Mouse (Mus musculus): Measurements from ENCODE around the gene Psg19. TPM values are rescaled to one million over a fixed set of nuclear protein-coding genes. Genes with fewer than 3 reads are reported as not detected.

Psg19 gene
- polyA plus RNA-seq (2015; fragmentation: Nextera tagmentation; extraction: Ambion mirVana): not detected in 2 replicates

- WGBS: 66% methylated on average over 1 of the region's 1 CpGs
- no peak for ATAC-seq (replicated peaks; ENCODE audit: extremely low read depth, insufficient read depth, low FRiP score)
Observed at GRCm38 (mm10) chr7:18798420-18798819, at the start of gene Psg19. Gene Psg19, minus strand, starts transcription at chr7:18798520.

GRCm38 (mm10) chr7:18844811-18845210 lies 46.5 kb upstream of the Psg19 start:
- Histone ChIP-seq H3K4me2 (ENCODE audit: low read depth, low read length) (no peak overlapping the region), H3K4me3 (ENCODE audit: low read length) (no peak overlapping the region), H3K36me3 (ENCODE audit: control insufficient read depth, insufficient read depth) (no peaks in the 10 kb centered on the region), H3K9me3 (replicated peaks; ENCODE audit: control insufficient read depth, low read length) (no peaks in the 10 kb centered on the region), H3K9ac (ENCODE audit: low read length) (no peak overlapping the region), H3K4me1 (ENCODE audit: control insufficient read depth, insufficient read depth, low read length) (peaks cover 3% of the 10 kb centered on the region; the same call in 1 of the 2 replicates), H3K27ac (ENCODE audit: low read length) (no peak overlapping the region), H3K27me3 (ENCODE audit: control insufficient read depth, insufficient read depth, low read length) (no peaks in the 10 kb centered on the region)
- ATAC-seq (replicated peaks; ENCODE audit: extremely low read depth, insufficient read depth, low FRiP score): no peak
- 25% methylated on average over 5 of the region's 5 CpGs for WGBS

More at GRCm38 (mm10) chr7:18798420-18798819, at the start of gene Psg19:
- no peak within 1 kb of the TSS for H3K4me2 ChIP-seq (ENCODE audit: low read depth, low read length)
- no peak within 1 kb of the TSS for H3K9ac ChIP-seq (ENCODE audit: low read length)
- no peaks in the 10 kb centered on the region for H3K27me3 ChIP-seq (ENCODE audit: control insufficient read depth, insufficient read depth, low read length)
- no peaks in the 10 kb centered on the region for H3K36me3 ChIP-seq (ENCODE audit: control insufficient read depth, insufficient read depth)
- no peak within 1 kb of the TSS for H3K4me3 ChIP-seq (ENCODE audit: low read length)
- no peak within 1 kb of the TSS for H3K27ac ChIP-seq (ENCODE audit: low read length)
- H3K9me3 ChIP-seq (replicated peaks; ENCODE audit: control insufficient read depth, low read length): no peaks in the 10 kb centered on the region
- H3K4me1 ChIP-seq (ENCODE audit: control insufficient read depth, insufficient read depth, low read length): no peaks in the 10 kb centered on the region

GRCm38 (mm10) chr7:18841174-18841567 lies 42.9 kb upstream of the Psg19 start:
- H3K4me1 ChIP-seq (ENCODE audit: control insufficient read depth, insufficient read depth, low read length): peaks cover 3% of the 10 kb centered on the region; the same call in 1 of the 2 replicates
- ATAC-seq (replicated peaks; ENCODE audit: extremely low read depth, insufficient read depth, low FRiP score): no peak
- no peaks in the 10 kb centered on the region for H3K9me3 ChIP-seq (replicated peaks; ENCODE audit: control insufficient read depth, low read length)
- H3K27me3 ChIP-seq (ENCODE audit: control insufficient read depth, insufficient read depth, low read length): no peaks in the 10 kb centered on the region
- peak overlapping the region; percentile 73 for H3K4me2 ChIP-seq (ENCODE audit: low read depth, low read length)
- no peaks in the 10 kb centered on the region for H3K36me3 ChIP-seq (ENCODE audit: control insufficient read depth, insufficient read depth)
- H3K27ac ChIP-seq (ENCODE audit: low read length): no peak overlapping the region
- no peak overlapping the region for H3K9ac ChIP-seq (ENCODE audit: low read length)
- H3K4me3 ChIP-seq (ENCODE audit: low read length): peak overlapping the region; percentile 39
- WGBS: 83% methylated on average over 1 of the region's 1 CpGs

GRCm38 (mm10) chr7:18840386-18841173 lies 42.3 kb upstream of the Psg19 start:
- H3K4me3 ChIP-seq (ENCODE audit: low read length): peak overlapping the region; percentile 53
- peak overlapping the region; percentile 73 for H3K4me2 ChIP-seq (ENCODE audit: low read depth, low read length)
- no peaks in the 10 kb centered on the region for H3K36me3 ChIP-seq (ENCODE audit: control insufficient read depth, insufficient read depth)
- H3K4me1 ChIP-seq (ENCODE audit: control insufficient read depth, insufficient read depth, low read length): peaks cover 3% of the 10 kb centered on the region; the same call in 1 of the 2 replicates
- H3K9me3 ChIP-seq (replicated peaks; ENCODE audit: control insufficient read depth, low read length): no peaks in the 10 kb centered on the region
- no peaks in the 10 kb centered on the region for H3K27me3 ChIP-seq (ENCODE audit: control insufficient read depth, insufficient read depth, low read length)
- 4% methylated on average over 14 of the region's 17 CpGs for WGBS
- peak overlapping the region; percentile 79 for H3K27ac ChIP-seq (ENCODE audit: low read length)
- ATAC-seq (replicated peaks; ENCODE audit: extremely low read depth, insufficient read depth, low FRiP score): peak; percentile 83
- peak overlapping the region; percentile 68 for H3K9ac ChIP-seq (ENCODE audit: low read length)

- Histone ChIP-seq H3K9ac (ENCODE audit: low read length) (peak within 1 kb of the TSS; percentile 68), H3K27ac (ENCODE audit: low read length) (peak within 1 kb of the TSS; percentile 79), H3K4me3 (ENCODE audit: low read length) (peak within 1 kb of the TSS; percentile 53), H3K4me2 (ENCODE audit: low read depth, low read length) (peak within 1 kb of the TSS; percentile 73), H3K9me3 (replicated peaks; ENCODE audit: control insufficient read depth, low read length) (no peaks in the 10 kb centered on the region), H3K27me3 (ENCODE audit: control insufficient read depth, insufficient read depth, low read length) (no peaks in the 10 kb centered on the region), H3K36me3 (ENCODE audit: control insufficient read depth, insufficient read depth) (no peaks in the 10 kb centered on the region), H3K4me1 (ENCODE audit: control insufficient read depth, insufficient read depth, low read length) (peaks cover 3% of the 10 kb centered on the region; the same call in 1 of the 2 replicates)
- 10% methylated on average over 3 of the region's 3 CpGs for WGBS
- 0 out of 2 replicates have a peak, but pooled peaks have one; percentile 12 for ATAC-seq (replicated peaks; ENCODE audit: extremely low read depth, insufficient read depth, low FRiP score)
Observed at GRCm38 (mm10) chr7:18839865-18840264, 41.5 kb upstream of the Psg19 start, which contains the start of gene Mill2. Gene Mill2, plus strand, starts transcription at chr7:18839966.

GRCm38 (mm10) chr7:18832298-18832697 lies 34.0 kb upstream of the Psg19 start:
- H3K27me3 ChIP-seq (ENCODE audit: control insufficient read depth, insufficient read depth, low read length): no peaks in the 10 kb centered on the region
- H3K27ac ChIP-seq (ENCODE audit: low read length): no peak overlapping the region
- no peak overlapping the region for H3K4me2 ChIP-seq (ENCODE audit: low read depth, low read length)
- H3K4me1 ChIP-seq (ENCODE audit: control insufficient read depth, insufficient read depth, low read length): no peaks in the 10 kb centered on the region
- no peak for ATAC-seq (replicated peaks; ENCODE audit: extremely low read depth, insufficient read depth, low FRiP score)
- H3K9ac ChIP-seq (ENCODE audit: low read length): no peak overlapping the region
- no peak overlapping the region for H3K4me3 ChIP-seq (ENCODE audit: low read length)
- no peaks in the 10 kb centered on the region for H3K9me3 ChIP-seq (replicated peaks; ENCODE audit: control insufficient read depth, low read length)
- 28% methylated on average over 13 of the region's 13 CpGs for WGBS
- no peaks in the 10 kb centered on the region for H3K36me3 ChIP-seq (ENCODE audit: control insufficient read depth, insufficient read depth)

GRCm38 (mm10) chr7:18829545-18829944 lies 31.2 kb upstream of the Psg19 start:
- Histone ChIP-seq H3K9ac (ENCODE audit: low read length) (no peak overlapping the region), H3K4me2 (ENCODE audit: low read depth, low read length) (no peak overlapping the region), H3K36me3 (ENCODE audit: control insufficient read depth, insufficient read depth) (no peaks in the 10 kb centered on the region), H3K27me3 (ENCODE audit: control insufficient read depth, insufficient read depth, low read length) (no peaks in the 10 kb centered on the region), H3K4me3 (ENCODE audit: low read length) (no peak overlapping the region), H3K27ac (ENCODE audit: low read length) (no peak overlapping the region), H3K9me3 (replicated peaks; ENCODE audit: control insufficient read depth, low read length) (no peaks in the 10 kb centered on the region), H3K4me1 (ENCODE audit: control insufficient read depth, insufficient read depth, low read length) (no peaks in the 10 kb centered on the region)
- 85% methylated on average over 7 of the region's 7 CpGs for WGBS
- ATAC-seq (replicated peaks; ENCODE audit: extremely low read depth, insufficient read depth, low FRiP score): no peak

GRCm38 (mm10) chr7:18828592-18828991 lies 30.3 kb upstream of the Psg19 start:
- no peaks in the 10 kb centered on the region for H3K9me3 ChIP-seq (replicated peaks; ENCODE audit: control insufficient read depth, low read length)
- H3K4me3 ChIP-seq (ENCODE audit: low read length): no peak overlapping the region
- ATAC-seq (replicated peaks; ENCODE audit: extremely low read depth, insufficient read depth, low FRiP score): no peak
- no peaks in the 10 kb centered on the region for H3K36me3 ChIP-seq (ENCODE audit: control insufficient read depth, insufficient read depth)
- H3K4me1 ChIP-seq (ENCODE audit: control insufficient read depth, insufficient read depth, low read length): no peaks in the 10 kb centered on the region
- H3K27ac ChIP-seq (ENCODE audit: low read length): no peak overlapping the region
- no peaks in the 10 kb centered on the region for H3K27me3 ChIP-seq (ENCODE audit: control insufficient read depth, insufficient read depth, low read length)
- no peak overlapping the region for H3K9ac ChIP-seq (ENCODE audit: low read length)
- H3K4me2 ChIP-seq (ENCODE audit: low read depth, low read length): no peak overlapping the region
- WGBS: 54% methylated on average over 9 of the region's 9 CpGs

GRCm38 (mm10) chr7:18827792-18828546 lies 29.6 kb upstream of the Psg19 start:
- 55% methylated on average over 26 of the region's 26 CpGs for WGBS
- no peak overlapping the region for H3K4me2 ChIP-seq (ENCODE audit: low read depth, low read length)
- no peaks in the 10 kb centered on the region for H3K4me1 ChIP-seq (ENCODE audit: control insufficient read depth, insufficient read depth, low read length)
- H3K27ac ChIP-seq (ENCODE audit: low read length): no peak overlapping the region
- H3K36me3 ChIP-seq (ENCODE audit: control insufficient read depth, insufficient read depth): no peaks in the 10 kb centered on the region
- no peaks in the 10 kb centered on the region for H3K27me3 ChIP-seq (ENCODE audit: control insufficient read depth, insufficient read depth, low read length)
- H3K4me3 ChIP-seq (ENCODE audit: low read length): no peak overlapping the region
- no peak for ATAC-seq (replicated peaks; ENCODE audit: extremely low read depth, insufficient read depth, low FRiP score)
- no peaks in the 10 kb centered on the region for H3K9me3 ChIP-seq (replicated peaks; ENCODE audit: control insufficient read depth, low read length)
- no peak overlapping the region for H3K9ac ChIP-seq (ENCODE audit: low read length)
